Mouse (Mus musculus): Measurements from ENCODE around the gene Cep350. TPM values are rescaled to one million over a fixed set of nuclear protein-coding genes. Genes with fewer than 3 reads are reported as not detected.
"Not testable (repeated sequence)": the region's sequence is repeated elsewhere in the genome, so short reads cannot be mapped to it uniquely, and the experiment has no call there.

Gene Cep350
- polyA plus RNA-seq, 1 experiment from 2014 or later = 12.8 TPM

DNA sequence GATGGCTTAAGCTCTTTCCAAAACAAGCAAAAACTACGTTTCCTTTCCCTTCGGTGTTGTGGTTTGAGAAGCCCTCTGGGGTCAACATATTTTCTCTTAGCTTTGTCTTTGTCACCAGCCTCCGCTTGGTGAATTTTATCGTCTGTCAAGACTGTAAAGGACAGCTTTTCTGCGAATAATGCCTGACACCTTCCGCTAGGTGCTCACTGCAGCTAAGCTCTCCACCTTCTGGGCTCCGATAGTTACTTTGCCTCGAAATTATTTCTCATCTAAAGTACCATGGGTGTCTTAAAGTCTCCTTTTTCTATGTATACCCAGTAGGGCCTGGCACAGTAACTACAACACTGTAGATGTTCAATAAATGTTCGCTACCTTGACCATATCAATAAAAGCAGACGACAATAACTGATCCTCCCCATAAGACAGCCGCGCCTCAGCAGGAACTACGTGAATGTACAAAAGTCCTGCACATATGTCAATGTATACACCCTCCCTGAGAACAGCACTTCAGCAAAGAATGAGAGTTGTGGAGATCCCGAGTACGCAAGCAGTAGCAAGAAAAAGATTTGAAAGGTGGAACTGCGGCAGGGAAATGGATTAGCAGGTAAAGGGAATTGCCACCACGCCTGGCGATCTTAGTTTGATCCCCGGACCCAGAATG is 794 bp upstream of the Cep350 start:
- Histone ChIP-seq H3K27ac (peak overlapping the region; percentile 98), H3K4me3 (peak overlapping the region; percentile 99), H3K4me1 (replicated peaks) (peaks cover 30% of the 10 kb centered on the region), H3K9ac (peak overlapping the region; percentile 79), H3K4me2 (peak overlapping the region; percentile 62), H3K36me3 (no peaks in the 10 kb centered on the region), H3K27me3 (no peaks in the 10 kb centered on the region), H3K9me3 (no peaks in the 10 kb centered on the region)
- peak; percentile 33 for ATAC-seq (ENCODE audit: low FRiP score)
- WGBS = 11% methylated on average over 19 of the region's 19 CpGs

DNA sequence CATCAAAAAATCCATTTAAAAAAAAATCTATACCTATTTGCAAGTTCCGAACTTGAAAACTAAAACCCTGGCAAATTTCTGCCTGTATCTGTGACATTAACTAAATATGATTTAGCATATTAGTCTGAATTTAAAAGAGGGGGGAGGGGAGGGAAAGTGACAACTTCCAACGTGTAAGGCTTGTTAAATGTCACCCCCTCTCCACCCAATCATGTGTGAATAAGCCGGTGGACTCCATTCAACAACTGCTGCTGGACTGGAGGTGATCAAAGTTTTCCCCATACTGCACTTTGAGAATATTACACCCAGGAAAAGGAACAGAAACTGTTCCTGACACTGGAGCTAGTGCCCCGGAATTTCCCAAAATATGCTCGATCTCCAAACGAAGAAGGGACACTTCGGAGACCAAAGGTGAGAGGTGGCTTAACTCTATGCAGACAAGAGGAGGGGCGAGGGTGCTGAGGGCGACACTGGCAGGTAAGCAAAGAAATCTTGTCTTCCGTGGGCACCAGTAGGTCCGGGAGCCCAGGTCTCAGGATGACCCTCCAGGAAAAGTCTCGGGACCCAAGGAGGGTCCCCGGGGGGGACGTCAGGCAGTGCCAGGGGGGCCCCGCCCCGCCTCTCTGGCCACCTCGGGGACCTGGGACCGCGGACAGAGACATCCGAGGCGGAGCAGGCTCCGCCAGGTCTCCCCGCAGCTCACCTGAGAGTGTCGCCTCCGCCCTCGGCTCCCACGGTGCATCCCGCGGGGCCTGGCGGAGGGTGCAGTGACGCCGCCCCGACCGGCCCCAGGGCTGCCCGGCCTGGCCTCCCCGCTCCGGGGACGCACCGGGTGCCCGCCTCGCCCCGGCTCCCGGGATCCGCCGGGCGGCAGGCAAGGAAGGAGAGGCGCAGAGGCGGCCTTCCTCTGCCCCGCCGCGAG is 648 bp downstream of the Cep350 start:
- Histone ChIP-seq H3K9ac (peak overlapping the region; percentile 99), H3K9me3 (no peaks in the 10 kb centered on the region), H3K4me1 (replicated peaks) (peaks cover 30% of the 10 kb centered on the region), H3K27me3 (no peaks in the 10 kb centered on the region), H3K4me2 (peak overlapping the region; percentile 75), H3K36me3 (no peaks in the 10 kb centered on the region), H3K27ac (peak overlapping the region; percentile 98), H3K4me3 (peak overlapping the region; percentile 99)
- WGBS = 3% methylated on average over 27 of the region's 51 CpGs
- ATAC-seq (ENCODE audit: low FRiP score) = no peak

DNA sequence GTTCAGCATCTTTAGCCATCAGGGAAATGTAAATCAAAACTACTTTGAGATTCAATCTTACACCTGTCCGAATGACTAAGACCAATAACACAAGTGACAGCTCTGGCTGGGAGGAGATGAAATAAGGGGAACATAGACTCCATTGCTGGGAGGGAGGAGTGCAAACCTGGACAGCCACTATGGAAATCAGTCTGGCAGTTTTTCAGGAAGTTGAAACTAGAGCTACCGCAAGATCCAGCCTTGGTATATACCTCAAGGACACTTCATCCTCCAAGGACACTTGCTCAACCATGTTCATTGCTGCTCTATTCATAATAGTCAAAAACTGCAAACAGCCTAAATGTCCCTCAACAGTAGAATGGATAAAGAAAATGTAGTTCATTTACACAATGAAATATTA is 23.9 kb downstream of the Cep350 start:
- H3K4me1 ChIP-seq (replicated peaks) = no peaks in the 10 kb centered on the region
- peaks cover 68% of the 10 kb centered on the region for H3K36me3 ChIP-seq
- no peak overlapping the region for H3K4me3 ChIP-seq
- WGBS = 98% methylated on average over 2 of the region's 2 CpGs
- no peak overlapping the region for H3K27ac ChIP-seq
- no peaks in the 10 kb centered on the region for H3K27me3 ChIP-seq
- no peak overlapping the region for H3K9ac ChIP-seq
- H3K9me3 ChIP-seq = no peaks in the 10 kb centered on the region
- no peak for ATAC-seq (ENCODE audit: low FRiP score)
- no peak overlapping the region for H3K4me2 ChIP-seq

DNA sequence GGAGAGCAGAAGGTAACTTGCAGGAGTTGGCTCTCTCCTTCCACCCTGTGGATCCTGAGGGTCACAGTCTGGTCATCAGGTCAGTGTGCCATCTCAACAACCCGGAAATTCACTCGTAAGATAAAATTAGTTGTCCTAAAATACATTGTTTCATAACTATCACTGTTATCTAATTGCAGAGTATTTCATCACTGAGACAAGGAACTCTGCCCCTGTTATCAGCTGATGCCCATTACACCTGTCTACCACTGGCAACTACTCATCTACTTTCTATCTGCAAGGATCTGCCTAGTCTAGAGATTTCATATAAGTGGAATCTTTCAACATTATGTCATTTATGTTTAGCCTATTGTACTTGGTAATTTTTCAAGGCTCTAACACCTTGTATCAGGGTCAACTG is 28.7 kb downstream of the Cep350 start:
- H3K4me3 ChIP-seq = no peak overlapping the region
- 96% methylated on average over 2 of the region's 2 CpGs for WGBS

DNA sequence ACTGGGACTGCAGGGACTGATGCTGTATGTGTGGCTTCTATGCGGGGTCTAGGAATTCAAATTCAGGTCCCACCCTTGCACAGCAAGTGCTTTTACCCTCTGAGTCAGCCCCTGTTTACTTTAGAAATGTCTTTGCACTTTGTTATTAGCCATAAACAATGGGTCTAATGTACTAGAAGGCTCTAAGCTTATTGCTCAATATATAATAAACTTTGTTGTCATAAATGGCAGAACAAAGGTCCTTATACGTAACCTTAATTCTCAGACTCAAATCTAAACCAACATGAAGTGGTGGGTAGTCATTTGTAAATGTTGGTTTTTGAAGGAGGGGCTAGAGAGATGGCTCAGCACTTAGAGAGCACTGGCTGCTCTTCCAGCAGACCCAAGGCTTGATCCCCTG is 35.6 kb downstream of the Cep350 start:
- peaks cover 71% of the 10 kb centered on the region for H3K36me3 ChIP-seq
- H3K4me3 ChIP-seq = no peak overlapping the region
- H3K9ac ChIP-seq = no peak overlapping the region
- H3K4me1 ChIP-seq (replicated peaks) = no peaks in the 10 kb centered on the region
- no peak overlapping the region for H3K27ac ChIP-seq
- H3K27me3 ChIP-seq = no peaks in the 10 kb centered on the region
- H3K9me3 ChIP-seq = no peaks in the 10 kb centered on the region
- no peak for ATAC-seq (ENCODE audit: low FRiP score)
- WGBS = 99% methylated on average over 2 of the region's 2 CpGs
- H3K4me2 ChIP-seq = no peak overlapping the region

More for the DNA sequence above, 28.7 kb downstream of the Cep350 start:
- no peaks in the 10 kb centered on the region for H3K9me3 ChIP-seq
- H3K9ac ChIP-seq = no peak overlapping the region
- H3K27ac ChIP-seq = no peak overlapping the region
- no peaks in the 10 kb centered on the region for H3K27me3 ChIP-seq
- H3K4me1 ChIP-seq (replicated peaks) = no peaks in the 10 kb centered on the region
- no peak overlapping the region for H3K4me2 ChIP-seq
- H3K36me3 ChIP-seq = peaks cover 60% of the 10 kb centered on the region
- ATAC-seq (ENCODE audit: low FRiP score) = no peak

DNA sequence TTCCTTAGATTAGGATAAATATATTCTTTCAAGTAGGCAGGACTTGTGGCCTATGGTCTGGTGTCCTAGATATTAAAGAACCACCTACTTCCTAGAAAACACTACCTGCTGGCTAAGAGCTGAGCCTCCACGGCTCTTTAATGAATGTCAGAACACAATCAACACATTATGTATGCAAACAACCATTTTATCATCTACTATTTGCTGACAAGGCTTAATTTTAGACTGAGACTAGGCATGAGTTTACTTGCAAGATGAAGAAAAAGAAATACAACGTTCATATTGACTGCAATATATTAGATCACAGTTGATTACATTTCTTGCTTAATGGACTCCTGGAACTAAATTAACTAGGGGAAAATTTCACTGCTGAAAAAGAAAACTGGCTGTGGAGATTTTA is 38.4 kb downstream of the Cep350 start:
- H3K36me3 ChIP-seq = peaks cover 72% of the 10 kb centered on the region

DNA sequence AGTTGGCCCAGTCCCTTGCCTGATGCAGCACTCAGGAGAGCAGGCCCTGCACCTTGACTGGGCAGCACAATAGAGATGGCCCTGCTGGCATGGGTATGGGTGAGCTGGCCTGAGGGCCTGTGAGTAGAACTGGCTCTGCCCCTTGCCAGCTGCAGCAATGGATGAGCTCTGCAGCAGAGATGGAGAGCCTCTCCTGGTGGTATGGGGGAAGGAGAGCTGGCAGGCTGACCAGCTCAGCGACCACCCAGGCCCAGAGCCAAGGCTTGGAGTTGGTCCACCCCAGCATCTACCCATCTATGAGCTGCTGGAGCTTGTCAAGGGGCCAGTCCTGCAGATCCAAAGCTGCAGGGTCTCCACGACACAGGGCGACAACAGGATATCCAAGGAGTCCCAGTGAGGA is 69.5 kb downstream of the Cep350 start:
- no peaks in the 10 kb centered on the region for H3K9me3 ChIP-seq
- no peak overlapping the region for H3K27ac ChIP-seq
- peaks cover 75% of the 10 kb centered on the region for H3K36me3 ChIP-seq
- H3K27me3 ChIP-seq = no peaks in the 10 kb centered on the region
- H3K4me3 ChIP-seq = no peak overlapping the region
- ATAC-seq (ENCODE audit: low FRiP score) = no peak
- no peak overlapping the region for H3K9ac ChIP-seq
- 97% methylated on average over 3 of the region's 3 CpGs for WGBS
- H3K4me2 ChIP-seq = no peak overlapping the region
- H3K4me1 ChIP-seq (replicated peaks) = no peaks in the 10 kb centered on the region

More for the DNA sequence above, 38.4 kb downstream of the Cep350 start:
- WGBS = 81% methylated on average over 2 of the region's 2 CpGs
- Histone ChIP-seq H3K27ac (no peak overlapping the region), H3K9me3 (no peaks in the 10 kb centered on the region), H3K4me1 (replicated peaks) (no peaks in the 10 kb centered on the region), H3K9ac (no peak overlapping the region), H3K27me3 (no peaks in the 10 kb centered on the region), H3K4me2 (no peak overlapping the region), H3K4me3 (no peak overlapping the region)
- ATAC-seq (ENCODE audit: low FRiP score) = no peak

DNA sequence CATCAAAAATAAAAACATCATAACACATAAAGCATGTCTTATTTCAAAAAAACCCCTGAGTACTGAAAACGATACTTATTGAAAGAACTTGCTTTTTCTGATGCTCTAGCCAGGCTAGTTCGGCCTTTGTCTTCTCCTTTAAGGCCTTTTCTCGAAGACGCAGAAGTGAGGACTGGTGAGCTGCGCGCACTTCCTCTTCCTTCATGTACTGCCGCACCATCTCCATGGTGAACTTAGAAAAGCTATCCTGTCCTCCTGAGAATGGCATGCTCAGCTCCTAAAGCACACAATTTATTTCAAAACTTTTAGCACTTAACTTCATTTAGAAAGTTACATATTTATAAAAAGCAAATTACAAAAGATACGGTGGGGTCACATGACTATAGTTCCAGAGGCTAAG is 71.7 kb downstream of the Cep350 start:
- H3K36me3 ChIP-seq = peaks cover 71% of the 10 kb centered on the region
- WGBS = 96% methylated on average over 8 of the region's 8 CpGs

DNA sequence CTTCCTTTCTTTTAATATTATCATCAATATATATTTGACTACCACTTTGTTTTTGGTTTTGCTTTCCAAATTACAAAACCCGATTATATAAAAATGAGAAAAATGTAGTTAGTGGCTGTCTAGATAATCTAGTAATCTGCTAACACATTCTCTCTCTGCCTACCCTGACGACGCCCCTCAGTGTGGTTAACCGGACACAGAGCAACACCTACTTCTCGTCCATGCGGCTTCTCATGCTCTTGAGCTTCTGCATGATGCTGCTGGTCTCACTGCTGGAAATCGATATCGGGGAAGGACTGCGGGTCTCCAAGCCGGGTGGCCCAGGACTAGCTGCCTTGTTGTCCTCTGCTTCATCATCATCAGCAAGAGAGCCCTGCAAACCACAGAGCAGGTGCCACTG is 78.7 kb downstream of the Cep350 start:
- no peak overlapping the region for H3K4me3 ChIP-seq
- H3K9ac ChIP-seq = no peak overlapping the region
- H3K27ac ChIP-seq = no peak overlapping the region
- H3K4me1 ChIP-seq (replicated peaks) = no peaks in the 10 kb centered on the region
- H3K4me2 ChIP-seq = no peak overlapping the region
- no peak for ATAC-seq (ENCODE audit: low FRiP score)
- peaks cover 72% of the 10 kb centered on the region for H3K36me3 ChIP-seq
- H3K27me3 ChIP-seq = no peaks in the 10 kb centered on the region
- no peaks in the 10 kb centered on the region for H3K9me3 ChIP-seq
- WGBS = 95% methylated on average over 10 of the region's 10 CpGs

More for the DNA sequence above, 71.7 kb downstream of the Cep350 start:
- no peaks in the 10 kb centered on the region for H3K27me3 ChIP-seq
- no peak overlapping the region for H3K4me2 ChIP-seq
- ATAC-seq (ENCODE audit: low FRiP score) = no peak
- H3K9me3 ChIP-seq = no peaks in the 10 kb centered on the region
- H3K4me3 ChIP-seq = no peak overlapping the region
- H3K9ac ChIP-seq = no peak overlapping the region
- no peak overlapping the region for H3K27ac ChIP-seq
- H3K4me1 ChIP-seq (replicated peaks) = no peaks in the 10 kb centered on the region

DNA sequence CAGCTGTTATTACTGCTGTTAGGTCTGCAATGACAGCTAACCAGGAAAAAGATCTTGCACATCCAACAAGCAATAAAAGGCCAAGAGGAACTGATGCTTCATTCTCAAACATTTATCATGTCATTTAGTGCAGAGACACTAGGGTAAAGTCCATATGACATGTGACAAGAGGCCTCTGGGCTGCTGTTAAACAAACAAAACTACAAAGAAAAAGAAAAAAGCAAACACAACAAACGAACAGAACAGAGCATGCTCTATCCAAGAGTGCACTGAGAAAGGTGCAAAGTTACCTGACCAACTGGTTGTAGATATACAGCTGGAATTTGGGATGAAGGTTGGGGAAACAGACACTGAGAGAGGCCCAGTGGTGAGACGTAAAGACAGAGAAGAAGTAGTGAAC is 86.2 kb downstream of the Cep350 start:
- WGBS = 87% methylated on average over 2 of the region's 2 CpGs
- Histone ChIP-seq H3K27me3 (no peaks in the 10 kb centered on the region), H3K9me3 (no peaks in the 10 kb centered on the region), H3K36me3 (peaks cover 59% of the 10 kb centered on the region), H3K27ac (no peak overlapping the region), H3K4me2 (no peak overlapping the region), H3K4me3 (no peak overlapping the region), H3K4me1 (replicated peaks) (no peaks in the 10 kb centered on the region), H3K9ac (no peak overlapping the region)
- no peak for ATAC-seq (ENCODE audit: low FRiP score)

DNA sequence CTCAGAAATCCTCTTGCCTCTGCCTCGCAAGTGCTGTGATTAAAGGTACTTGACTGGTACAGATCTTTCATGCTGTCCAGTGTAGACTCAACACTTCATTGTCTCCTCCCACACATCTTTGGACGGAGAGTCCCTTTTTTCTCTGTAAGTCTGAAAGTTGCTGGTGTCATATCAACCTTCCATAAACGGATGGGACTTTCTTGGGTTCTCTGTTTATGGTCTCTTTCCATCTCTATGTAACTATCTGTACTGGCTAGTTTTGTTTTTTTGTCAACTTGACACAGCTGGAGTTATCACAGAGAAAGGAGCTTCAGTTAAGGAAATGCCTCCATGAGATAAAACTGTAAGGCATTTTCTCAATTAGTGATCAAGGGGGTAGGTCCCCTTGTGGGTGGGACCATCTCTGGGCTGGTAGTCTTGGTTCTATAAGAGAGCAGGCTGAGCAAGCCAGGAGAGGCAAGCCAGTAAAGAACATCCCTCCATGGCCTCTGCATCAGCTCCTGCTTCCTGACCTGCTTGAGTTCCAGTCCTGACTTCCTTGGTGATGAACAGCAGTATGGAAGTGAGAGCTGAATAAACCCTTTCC is 90.3 kb downstream of the Cep350 start:
- H3K4me2 ChIP-seq; H3K4me1 ChIP-seq (replicated peaks); H3K9me3 ChIP-seq; H3K27ac ChIP-seq; ATAC-seq (ENCODE audit: low FRiP score); H3K9ac ChIP-seq; H3K27me3 ChIP-seq; H3K4me3 ChIP-seq: not testable (repeated sequence)
- WGBS = 94% methylated on average over 3 of the region's 3 CpGs
- peaks cover 68% of the 10 kb centered on the region for H3K36me3 ChIP-seq

DNA sequence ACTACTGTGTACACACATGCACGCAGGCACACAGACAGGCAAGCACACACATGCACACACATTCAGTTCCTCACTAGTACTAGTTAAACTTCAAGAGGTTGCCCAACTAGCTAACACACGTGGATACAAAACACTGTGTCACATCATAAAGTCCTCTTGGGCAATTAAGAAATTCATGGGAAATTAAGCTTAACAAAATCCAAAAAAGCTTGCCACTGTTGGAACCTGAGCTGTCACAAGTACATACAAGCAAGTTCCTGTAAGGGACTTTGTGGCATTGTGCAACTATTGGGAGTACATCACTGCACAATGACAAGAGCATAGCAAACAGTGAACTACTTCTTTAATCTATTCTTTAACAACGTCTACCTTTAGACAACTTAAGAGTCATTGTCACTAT is 93.5 kb downstream of the Cep350 start:
- Histone ChIP-seq H3K4me1 (replicated peaks) (no peaks in the 10 kb centered on the region), H3K4me3 (no peak overlapping the region), H3K27me3 (no peaks in the 10 kb centered on the region), H3K27ac (no peak overlapping the region), H3K9me3 (no peaks in the 10 kb centered on the region), H3K9ac (no peak overlapping the region), H3K36me3 (peaks cover 73% of the 10 kb centered on the region), H3K4me2 (no peak overlapping the region)
- WGBS = 88% methylated on average over 3 of the region's 3 CpGs
- no peak for ATAC-seq (ENCODE audit: low FRiP score)
